Mouse (Mus musculus) spleen, postnatal 36 days (tissue): Measurements from ENCODE around the gene Prss29.
A peak's percentile ranks its signal among the peaks of the same experiment; 100 is the strongest.

ENCODE experiments used
- DNase-seq, 2 experiments: peaks; one replicate each; pipeline ENCODE4 v3.0.0; 2022; ENCODE audit warnings: low spot score in 2 of 2, mixed read lengths in 1 of 2

Prss29 gene

DNA sequence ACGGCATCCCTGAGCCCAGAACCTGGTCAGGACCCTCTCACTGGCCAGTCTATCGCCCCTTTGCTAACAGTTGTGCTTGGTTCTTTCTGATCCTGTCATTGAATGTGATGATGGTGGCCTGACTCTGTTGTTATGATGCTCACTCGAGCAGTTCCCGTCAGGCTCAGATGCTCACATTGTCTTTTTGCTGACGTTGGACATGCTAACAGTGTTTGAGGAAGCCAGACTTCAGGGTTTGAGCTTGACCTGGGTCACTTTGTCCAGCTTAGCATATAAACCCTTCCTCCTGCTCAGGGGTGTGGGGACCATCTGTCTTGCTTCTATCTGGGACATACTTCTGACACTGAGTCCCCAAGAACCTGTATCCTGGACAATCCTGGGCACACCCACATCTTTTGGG, at the start of gene Prss29:
Gene Prss29 (plus strand): TSS at position 301 of the 400 bp plus-strand sequence.
- DNase-seq = no peak

DNA sequence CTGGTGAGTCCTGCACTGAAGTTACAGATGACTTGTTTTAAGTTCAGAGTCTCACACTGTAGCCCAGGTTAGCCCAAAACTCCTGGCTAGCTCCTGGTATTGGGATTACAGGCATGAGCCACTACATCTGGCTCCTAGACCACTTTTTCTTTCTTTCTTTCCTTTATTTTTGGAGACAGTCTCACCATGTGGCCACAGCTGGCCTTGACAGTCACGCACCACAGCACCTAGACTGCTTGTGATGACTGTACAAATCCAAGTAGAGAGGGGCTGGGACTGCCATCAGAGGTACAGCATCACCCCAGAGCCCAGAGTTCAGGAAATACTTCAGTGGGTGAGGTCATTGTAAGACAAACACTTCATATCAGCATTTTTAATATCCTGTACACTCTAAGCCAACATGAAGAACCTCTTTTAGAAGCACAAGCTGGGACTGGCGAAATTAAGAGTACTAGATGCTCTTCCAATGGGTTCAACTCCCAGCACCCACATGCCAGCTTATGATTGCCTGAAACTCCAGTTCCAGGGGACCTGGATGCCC, 47.6 kb upstream of the Prss29 start:
- DNase-seq = no peak

DNA sequence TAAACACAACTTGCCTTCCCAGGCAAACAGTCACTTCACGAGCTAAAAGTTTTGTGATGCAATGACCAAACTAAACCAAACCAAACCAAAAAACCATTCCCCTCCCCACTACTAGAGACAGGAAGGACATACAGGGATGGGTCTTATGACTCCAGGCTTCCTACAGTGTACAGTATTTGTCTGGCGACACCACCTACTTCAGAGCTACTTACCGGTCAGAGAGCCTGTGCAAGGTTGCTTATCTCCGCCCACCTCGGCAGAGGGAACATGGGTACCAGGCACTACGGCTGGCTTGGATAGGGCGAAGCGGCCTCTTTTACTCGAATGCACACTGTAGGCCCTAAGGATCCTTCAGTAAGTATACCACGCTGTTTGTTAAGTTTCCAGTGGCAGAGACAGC, 46.1 kb upstream of the Prss29 start:
- peak; percentile 15 to 44 for DNase-seq

DNA sequence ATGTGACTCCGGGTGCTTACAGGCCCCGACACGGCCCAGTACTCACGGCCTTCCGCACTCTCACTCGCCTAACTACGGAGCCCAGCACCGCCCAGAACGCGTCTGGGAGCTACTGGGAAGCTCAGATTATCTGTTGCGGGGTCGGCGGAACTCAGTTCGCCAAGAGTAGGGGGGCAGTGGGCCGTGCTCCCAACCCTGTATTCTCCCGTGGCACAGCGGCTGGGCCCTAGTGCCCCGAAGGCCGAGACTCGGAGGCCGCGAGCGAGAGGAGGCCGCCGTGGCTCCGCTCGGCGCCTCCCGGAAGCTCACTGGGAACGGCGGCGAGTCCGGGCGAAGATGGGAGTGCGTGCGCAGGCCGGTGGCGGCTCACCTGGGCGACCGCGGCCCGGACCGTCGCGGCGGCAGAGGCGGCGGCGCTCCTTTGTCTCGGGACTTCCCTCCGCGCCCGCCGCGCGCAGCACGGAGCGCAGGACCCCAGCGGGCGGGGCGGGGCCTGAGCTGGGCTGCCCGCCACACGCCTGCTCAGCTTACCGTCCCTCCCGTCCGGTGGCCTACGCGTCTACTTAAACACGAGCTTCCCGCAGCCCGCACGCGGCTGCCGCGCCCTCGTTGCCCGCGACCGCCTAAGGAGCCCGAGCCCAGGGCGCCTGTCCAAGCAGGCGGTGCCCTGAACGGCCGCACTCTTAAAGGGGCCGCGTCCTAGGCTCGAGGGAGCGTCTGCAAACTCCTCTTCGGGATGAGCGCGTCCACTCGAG, 45.3 kb upstream of the Prss29 start:
- DNase-seq = peak; percentile 81 to 85

DNA sequence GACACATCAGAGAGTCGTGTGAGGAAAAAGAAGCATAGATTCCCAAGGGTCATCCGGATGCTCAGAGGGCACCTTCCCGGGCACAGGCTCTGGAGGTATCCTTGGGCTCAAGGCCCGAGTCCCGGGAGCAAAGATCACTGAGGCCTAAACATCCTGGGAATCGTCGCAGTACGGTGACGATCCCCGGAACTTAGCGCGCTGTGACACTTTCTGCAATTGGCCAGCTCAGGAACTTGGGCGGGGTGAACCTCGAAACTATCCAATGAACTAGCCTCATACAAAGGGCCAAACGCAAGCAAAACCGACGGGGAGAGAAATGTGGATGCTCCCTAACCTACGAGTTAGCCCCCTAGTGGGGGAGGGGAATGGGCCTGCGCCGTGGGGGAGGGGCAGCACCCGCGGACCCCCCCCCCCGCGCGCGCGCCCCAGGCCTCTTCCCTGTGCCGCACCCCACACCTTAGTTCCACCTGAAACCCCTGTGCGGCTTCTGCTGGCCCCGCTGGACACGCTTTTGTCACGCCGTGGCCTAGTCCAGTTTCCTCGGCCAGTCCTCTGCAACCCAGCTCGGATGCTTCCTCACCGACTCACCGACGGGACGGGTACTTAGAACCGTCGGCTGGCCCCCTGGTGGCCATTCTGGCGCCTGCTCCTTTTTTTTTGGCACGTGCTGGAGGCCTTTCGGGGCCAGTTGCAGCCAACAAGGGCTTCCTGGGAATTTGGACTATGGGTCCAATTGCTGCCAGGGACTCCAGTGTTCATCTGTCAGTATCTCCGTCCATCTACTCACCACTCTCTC, 44.5 kb upstream of the Prss29 start:
- DNase-seq = peak; percentile 91 to 93

DNA sequence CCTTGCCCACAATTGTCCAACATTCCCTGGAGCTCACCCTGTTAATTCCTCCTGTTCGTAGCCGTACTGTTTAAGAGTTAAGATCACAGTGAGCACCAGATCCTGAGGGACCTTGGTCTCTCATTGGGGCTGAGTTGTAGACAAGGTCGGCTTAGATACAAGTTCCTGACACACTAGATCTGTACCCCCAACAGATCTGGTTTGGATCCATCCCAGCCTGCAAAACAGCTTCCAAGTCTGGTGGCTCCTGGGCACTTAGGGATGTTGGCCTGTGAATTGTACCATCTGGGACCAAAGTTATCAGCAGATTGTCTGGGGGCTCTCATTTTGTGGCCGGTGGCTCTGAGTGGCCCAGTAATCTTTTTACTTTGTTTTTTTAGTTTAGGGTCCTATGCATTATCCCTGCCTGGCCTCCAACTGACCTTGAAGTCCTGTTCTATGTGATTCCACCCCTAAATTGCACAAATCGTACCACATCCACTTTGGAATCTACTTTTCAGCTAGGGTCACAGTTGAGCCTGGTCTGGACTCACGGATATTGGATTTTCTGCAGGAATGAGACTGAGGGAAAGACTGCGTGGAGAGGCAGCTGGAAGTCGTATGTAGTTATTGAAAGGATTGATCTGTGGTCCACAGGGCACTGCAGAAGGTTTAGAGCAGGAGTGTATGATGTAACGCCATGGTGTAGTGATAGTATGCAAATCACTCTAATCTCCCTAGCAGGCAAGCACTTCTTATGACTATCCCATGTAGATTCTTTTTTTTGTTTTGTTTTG, 43.7 kb upstream of the Prss29 start, which contains the start of gene Ube2i:
Gene Ube2i (minus strand): TSS at position 52 of the 776 bp plus-strand sequence.
- no peak for DNase-seq

DNA sequence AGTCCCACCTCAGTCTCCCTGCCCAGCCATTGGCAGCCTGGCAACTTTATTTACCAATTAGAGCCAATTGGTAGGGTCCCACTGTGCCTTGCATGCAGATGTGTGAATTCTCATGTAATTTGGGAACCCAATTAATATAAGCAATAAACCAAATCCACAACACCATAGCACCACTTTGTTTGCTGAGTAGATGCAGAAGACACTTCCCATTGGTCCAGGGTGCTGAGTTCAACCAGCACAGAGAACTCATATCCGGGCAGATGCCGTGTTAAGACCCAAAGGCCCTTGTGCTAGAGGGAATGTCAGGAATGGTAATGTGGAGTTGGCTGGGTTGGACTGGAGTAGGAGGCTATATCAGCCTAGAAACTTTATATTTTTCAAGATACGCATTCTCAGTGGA, 42.6 kb upstream of the Prss29 start:
- DNase-seq = no peak

DNA sequence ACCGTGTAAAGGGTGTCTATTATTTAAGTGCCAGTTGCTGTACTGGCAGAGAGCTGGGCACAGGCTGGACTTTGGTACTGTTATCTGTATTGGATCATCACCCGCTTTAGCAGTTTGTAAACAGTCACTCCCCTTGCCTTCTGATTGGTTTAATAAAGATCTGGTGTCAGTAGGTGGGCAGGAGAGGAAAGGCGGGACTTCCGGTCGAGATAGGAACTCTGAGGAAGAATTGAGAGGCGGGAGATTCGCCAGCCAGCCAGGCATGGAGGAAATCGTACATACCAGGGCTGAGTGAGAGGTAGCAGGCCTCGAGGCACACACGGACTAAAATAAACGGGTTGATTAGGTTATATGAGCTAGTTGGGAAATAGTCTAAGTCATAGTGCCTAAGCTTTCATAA, 36.3 kb upstream of the Prss29 start:
- peak; percentile 50 to 54 for DNase-seq

DNA sequence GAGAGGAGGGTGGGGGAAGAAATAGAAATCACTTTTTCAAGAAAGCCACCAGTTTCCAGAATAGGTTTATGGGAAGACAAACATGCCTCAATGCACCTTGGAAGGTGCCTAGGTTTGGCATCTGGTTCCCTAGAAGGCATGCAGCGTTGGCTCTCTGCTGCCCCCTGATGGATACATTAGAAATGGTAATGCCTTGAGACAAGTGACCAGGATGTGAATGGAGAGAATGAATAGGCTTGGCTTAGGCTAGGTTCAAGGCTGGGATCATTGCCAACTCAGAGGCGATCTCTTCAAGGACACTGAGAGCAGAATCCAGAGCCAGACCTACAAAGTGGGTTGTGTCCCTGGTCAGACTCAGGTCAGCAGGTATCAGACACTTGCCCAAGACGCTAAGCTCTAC, 33.4 kb upstream of the Prss29 start:
- peak; percentile 55 to 63 for DNase-seq

DNA sequence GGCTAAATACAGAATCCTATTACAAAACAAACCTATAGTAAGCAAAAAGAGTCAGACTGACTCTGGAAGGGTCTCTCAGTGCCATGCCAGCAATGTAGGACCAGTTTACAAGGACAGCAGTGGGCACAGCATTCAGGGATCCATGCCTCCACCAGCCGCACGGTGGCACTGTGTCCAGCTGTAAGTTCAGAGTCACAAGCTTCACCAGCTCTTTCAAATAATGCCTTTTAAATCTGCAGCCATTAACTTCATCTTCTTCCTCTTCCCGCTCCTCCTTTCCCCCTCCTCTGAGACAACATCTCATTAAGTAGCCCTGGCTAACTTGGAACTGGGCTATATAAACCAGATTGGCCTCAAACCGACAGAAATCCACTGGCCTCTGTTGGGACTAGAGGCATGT, 29.6 kb upstream of the Prss29 start:
- DNase-seq = peak; percentile 14 to 15

DNA sequence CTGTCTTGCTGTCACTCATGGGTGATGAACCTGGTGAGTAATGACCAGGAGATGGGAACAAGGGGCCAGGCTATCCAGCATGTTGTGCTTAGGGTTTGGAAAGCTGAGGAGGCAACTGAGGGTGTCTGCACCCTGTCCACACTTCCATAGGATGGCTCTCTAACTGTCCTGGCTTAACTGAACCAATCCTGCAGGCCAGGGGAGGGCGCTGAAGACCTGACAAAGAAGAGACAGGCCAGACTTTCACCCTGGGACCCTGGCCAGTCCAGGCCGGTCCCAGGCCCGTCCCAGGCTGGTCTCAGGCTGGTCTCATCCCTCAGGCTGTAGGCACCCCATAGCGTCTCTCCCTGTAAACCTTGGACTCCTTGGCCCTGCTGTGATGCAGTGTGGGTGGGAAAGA, 28.0 kb upstream of the Prss29 start:
- no peak for DNase-seq

DNA sequence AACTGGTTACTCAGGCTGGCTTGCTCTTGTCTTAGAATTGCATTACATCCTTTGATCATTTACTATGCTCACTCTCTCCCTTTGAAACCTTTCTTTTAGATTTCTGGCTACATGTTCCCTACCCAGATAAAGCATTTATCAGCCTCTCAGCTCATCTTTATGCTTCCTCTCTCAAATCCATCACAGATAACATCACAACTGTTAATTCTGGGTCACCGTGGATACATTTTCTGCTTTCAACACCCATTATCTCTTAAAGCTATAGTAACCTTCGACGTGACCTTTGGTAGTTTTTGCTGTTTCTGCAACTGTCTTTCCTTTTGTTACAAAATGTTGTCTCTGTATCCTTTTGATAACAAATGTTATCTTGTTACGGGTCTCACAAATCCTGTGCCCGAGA, 25.0 kb upstream of the Prss29 start:
- no peak for DNase-seq

DNA sequence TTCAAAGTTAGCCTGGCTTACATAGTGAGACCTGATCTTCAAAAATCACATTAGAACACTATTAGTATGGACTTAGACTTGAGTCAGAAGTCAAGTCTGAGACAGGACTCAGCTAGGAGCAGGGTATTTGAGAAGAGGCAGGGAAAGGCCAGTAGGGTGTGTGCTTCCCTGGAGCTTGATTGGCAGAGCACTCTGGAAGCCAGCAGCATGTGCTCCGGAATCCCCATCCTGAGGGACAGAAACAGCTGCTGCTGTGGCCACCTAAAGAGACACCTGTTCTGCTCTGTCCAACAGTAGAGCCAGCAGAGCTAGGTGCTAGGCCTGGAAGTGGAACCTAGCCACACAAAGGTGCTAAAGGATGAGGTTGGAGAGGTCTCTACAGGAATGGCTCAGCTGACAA, 24.3 kb upstream of the Prss29 start:
- DNase-seq = no peak

DNA sequence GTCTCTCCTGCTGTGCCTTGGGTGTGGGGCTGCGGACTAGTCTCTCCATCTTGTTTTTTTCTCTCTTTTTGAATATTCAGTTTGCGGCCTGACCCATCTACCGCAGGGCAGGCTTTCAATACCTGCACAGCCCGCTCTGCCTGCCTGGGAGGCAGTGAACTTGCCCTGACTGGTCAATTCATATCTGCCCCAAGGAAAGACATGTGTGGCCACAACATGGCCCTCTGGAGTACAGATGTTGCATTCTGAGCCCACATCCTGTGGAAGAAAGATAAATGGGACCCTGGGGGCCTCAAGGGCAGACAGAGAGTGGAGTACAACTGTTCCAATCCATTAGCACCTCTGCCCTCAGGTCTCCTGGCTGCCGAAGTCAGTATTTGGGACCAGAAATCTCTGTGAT, 20.4 kb upstream of the Prss29 start, which contains the start of gene Prss34:
Gene Prss34 (plus strand): TSS at position 301 of the 400 bp plus-strand sequence.
- DNase-seq = no peak

DNA sequence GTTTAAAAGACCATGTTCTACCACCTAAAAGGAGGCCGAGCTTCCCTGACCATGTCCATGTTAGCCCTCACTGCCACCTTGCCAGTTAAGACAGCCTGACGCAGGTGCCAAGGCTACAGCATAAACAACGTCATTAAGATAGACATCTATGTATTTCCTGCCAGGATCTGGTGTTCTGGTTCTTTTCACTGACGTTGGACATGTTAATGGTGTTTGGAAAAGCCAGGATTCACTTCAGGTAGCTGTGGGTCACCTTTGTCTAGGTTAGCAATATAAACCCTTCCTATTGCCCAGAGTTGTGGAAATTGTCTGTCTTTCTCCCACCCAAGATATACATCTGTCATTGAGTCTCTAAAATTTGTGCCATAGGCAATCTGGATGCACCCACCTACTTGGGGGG, 10.1 kb upstream of the Prss29 start, which contains the start of gene Prss28:
Gene Prss28 (plus strand): TSS at position 301 of the 400 bp plus-strand sequence.
- DNase-seq = no peak

DNA sequence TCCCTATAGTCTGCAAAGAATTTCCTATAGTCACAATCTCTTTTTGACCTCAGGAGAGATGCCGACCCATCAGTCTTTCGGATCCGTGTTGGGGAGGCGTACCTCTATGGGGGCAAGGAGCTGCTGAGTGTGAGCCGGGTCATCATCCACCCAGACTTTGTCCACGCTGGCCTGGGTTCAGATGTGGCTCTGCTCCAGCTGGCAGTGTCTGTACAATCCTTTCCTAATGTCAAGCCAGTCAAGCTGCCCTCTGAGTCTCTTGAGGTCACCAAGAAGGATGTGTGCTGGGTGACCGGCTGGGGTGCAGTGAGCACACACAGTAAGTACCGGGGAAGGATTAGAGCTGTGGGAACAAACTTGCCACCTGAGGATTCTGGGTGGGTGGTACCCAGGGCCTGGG, 2.4 kb downstream of the Prss29 start:
- DNase-seq = no peak

DNA sequence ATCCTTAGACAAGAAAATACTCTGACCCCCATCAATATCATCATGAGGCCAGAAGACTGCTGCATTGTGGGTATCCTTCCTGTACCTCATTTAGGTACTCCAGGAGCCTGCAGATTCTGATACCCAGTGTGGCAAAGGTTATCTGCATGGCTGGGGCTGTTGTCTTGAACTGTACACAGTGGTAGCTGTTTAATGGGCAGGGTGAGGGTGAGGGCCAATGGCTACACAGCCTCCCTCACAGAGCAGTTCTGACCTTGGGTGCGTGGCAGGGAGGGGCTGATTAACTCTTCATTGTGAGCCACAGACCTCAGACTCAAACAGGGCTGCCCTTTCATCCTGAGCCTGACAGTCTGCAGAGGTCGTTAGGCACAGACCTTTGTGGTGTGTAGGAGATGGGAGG, 4.5 kb downstream of the Prss29 start:
- no peak for DNase-seq

DNA sequence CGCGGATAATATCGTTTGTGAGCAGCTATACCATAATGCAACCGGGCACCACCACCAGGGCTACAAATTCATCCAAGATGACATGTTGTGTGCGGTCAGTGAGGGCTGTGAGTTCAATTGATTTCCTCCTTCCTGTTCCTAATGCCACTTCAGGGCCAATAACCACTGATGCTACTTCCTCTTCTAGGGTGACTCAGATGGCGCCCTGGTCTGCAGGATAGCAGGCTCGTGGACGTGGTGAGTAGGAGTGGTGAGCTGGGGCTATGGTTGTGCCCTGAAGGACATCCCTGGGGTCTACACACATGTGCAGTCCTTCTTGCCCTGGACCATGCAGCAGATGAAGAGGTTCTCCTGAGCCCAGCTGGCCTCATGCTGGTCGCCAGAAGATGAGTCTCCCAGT, 13.9 kb downstream of the Prss29 start:
- DNase-seq = no peak

DNA sequence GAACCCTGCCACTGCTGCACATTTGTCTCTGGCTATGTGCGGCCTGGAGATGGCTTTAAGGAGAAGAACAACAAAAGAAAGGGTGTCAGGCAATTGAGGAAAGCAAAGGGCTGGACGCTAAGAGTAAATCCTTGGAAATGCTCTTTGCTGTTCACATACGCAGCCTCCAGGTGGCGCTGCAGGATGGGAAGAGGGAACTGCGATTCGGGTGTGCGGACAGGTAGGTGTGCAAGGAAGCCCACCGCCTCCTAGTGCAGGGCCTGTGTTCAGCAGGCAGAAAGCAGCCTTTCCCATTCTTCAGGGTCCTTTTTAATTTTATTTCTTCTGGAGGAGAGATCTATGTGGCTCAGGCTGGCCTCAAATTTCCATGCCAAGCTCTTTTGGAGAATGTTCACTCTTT, 15.5 kb downstream of the Prss29 start:
- no peak for DNase-seq

DNA sequence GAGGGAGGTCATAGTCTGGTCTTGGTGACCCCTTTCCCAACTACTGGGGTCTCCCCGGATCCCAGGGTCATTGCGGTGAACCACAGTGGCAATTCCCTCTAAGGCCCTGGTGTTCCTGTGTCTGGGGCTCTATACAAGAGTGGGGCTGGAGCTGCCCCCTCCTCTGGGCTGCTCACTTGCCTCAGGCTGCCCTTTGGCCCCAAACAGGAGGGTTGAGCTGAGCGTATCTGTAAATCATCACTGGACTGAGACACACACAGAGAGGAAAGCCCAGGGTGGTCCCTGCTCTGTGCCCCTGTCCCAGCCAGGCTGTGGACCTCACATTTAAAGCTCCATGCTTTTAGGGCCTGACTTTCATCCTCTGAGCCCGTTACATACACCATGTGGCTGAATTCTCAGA, 19.8 kb downstream of the Prss29 start:
- no peak for DNase-seq

DNA sequence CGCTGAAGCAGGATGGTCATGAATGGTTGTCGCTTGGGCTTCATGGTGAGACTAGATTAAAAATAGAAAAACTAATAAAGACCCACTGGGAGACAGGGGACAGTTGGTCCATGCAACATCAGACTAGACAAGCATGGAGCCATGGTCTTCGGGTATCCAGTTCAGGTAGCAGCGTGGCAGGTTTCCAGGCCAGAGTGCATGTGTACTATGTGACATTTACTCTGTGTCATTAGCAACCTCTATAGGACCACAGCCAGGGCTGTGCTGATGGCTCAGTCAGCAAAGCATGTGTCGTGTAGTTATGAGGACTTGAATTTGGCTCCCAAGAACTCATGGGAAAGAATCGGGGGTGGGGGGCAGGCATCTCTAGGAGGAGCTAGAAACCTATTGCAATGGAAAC, 21.5 kb downstream of the Prss29 start:
- DNase-seq = no peak

DNA sequence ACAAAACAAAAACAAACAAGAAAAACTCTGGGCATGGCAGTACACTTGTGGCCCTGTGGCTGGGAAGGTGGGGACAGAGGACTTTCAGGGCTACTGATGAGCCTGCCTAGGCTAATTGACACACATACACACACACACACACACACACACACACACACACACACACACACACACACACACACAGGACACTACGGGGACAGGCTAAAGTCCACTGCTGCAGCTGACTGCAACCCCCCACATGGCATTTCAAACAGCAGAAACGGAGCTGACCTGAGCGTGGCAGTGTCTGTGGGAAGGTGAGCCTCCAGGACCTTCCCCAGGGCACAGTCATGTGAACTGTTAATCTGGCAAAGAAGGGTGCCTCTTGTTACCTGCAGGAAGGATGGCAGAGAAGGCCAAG, 23.0 kb downstream of the Prss29 start:
- DNase-seq = no peak
